Mouse (Mus musculus): Measurements from ENCODE around the gene Tbkbp1.

Tbkbp1 gene

GRCm38 (mm10) chr11:97152662-97153287, 1.5 kb upstream of the Tbkbp1 start:
- no peak for DNase-seq

GRCm38 (mm10) chr11:97152023-97152426, 730 bp upstream of the Tbkbp1 start:
- DNase-seq, result peak in 1 of 2 experiments; percentile 6

- peak in 1 of 2 experiments; percentile 26 for DNase-seq
Measured at GRCm38 (mm10) chr11:97150411-97151330, 624 bp downstream of the Tbkbp1 start.

- peak in 1 of 2 experiments; percentile 47 for DNase-seq
Measured at GRCm38 (mm10) chr11:97149995-97150410, 1.3 kb downstream of the Tbkbp1 start.

GRCm38 (mm10) chr11:97149026-97149425, 2.3 kb downstream of the Tbkbp1 start:
- no peak for DNase-seq

DNA sequence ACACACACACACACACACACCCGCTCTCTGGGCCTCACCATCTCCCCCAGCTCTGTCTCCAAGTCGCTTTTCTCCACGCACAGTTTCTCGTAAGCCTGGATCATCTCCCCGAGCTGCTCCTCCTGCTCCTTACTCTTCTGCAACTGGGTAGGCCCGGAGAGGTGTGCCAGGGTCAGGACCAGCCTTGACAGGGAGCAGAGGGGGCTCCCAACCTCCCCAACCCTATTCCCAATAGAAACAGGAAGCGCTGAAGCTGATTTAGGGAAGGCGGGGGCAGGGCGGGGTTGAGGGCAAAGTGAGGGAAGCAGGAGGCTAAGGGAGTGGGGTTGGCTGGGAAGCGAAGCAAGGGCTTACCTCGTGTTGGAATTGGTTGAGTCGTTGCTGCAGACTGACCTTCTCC, 2.7 kb downstream of the Tbkbp1 start:
- DNase-seq, result no peak

DNA sequence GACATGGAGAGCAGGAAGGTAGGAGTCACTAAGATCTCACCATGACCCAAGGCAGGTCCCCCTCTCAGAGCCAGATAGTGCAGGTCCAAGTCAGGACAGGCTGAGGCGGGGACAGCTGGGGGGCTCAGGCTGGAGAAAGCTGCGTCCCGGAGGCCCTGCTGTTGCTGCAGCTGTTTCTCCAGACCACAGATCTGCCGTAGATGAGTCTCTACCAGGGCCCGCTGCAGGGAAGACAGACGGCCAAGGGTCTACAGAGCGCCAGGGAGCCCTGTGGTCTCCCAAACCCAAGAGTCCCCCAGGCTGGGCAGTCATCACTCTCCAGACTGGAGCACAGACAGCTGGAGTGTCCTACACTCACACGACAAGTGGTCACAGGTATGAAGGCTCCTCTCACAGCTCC, 4.0 kb downstream of the Tbkbp1 start:
- DNase-seq, result no peak

GRCm38 (mm10) chr11:97146724-97147123, 4.6 kb downstream of the Tbkbp1 start:
- peak in 1 of 2 experiments; percentile 84 for DNase-seq

- peak in 1 of 2 experiments; percentile 13 for DNase-seq
Measured at GRCm38 (mm10) chr11:97145951-97146350, 5.3 kb downstream of the Tbkbp1 start.

DNA sequence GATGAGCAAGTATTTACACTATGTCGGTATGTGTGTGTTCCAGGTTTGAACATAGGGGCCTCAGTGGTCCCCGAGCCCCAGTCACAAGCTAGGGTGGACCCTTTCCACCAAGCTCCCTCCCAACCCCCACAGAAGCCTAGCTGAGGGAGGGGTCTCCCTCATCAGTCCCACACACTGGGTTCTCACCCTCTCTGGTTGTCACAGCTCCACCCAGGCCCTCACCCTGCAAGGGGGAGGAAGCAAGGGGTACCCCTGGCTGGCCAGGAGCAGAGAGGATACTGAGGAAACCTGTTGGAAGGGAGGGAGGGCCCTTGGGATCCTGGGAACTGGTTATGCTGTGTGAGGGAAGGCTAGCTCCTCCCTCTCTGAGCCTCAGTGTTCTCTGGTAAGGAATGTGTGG, 6.0 kb downstream of the Tbkbp1 start:
- DNase-seq, result peak in 1 of 2 experiments; percentile 16

DNA sequence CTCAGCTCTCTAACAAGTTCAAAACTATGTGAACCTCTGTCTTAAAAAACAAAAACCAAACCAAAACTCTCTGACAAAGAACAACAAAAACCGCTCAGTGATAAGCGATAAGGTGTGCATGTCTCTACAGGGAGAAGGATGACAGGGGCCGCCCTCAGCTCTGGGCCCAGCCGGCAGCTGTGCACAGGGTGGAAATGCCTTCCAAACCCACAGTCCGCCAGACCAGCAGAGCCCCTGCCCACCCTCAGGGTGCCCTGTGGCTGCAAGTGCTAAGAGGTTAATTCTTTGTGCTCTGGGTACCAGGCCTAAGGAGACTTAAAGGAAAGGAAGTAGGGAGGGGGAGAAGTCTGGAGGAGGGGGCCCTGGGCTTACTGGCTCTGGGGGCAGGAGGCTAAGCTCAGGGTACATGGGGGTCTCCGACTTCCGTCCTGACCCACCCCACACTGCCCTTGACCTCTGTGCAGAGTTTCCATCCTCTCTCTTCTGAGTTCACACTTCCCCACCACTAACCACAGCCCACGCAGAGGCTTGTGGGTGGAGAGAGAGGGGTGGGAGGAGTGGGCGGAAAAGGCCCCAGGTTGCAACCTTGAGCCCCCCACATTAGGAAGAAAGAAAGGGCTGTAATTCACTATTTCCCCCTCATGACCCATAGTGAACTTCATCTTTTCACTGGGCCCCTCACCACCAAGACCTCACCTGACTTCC, 7.9 kb downstream of the Tbkbp1 start:
- peak; percentile 56 to 59 for DNase-seq

- DNase-seq, result peak; percentile 69 to 79
Measured at GRCm38 (mm10) chr11:97142159-97142608, 9.1 kb downstream of the Tbkbp1 start.

DNA sequence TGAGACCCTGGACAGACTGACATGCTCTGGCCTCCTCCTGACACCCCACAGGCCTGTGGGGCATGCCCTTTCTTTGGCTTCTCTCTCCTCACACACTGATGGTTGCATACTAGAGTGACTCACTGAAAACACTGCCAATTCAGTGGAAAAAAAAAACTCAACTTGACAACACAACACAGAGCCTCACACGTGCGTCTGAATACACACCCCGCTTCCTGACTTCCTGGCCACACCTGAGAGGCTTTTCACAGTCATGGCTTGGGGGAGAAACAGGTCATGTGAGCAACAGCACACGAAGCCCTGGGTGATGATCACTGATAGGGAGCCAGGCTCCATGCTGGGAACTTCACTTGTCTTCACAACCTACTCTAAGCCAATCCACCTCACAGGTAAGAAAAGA, 10.5 kb downstream of the Tbkbp1 start:
- DNase-seq, result no peak

GRCm38 (mm10) chr11:97139256-97139655, 12.0 kb downstream of the Tbkbp1 start:
- DNase-seq, result no peak

GRCm38 (mm10) chr11:97138554-97139226, 12.6 kb downstream of the Tbkbp1 start:
- DNase-seq, result no peak

GRCm38 (mm10) chr11:97133270-97133669, 18.0 kb downstream of the Tbkbp1 start:
- no peak for DNase-seq

DNA sequence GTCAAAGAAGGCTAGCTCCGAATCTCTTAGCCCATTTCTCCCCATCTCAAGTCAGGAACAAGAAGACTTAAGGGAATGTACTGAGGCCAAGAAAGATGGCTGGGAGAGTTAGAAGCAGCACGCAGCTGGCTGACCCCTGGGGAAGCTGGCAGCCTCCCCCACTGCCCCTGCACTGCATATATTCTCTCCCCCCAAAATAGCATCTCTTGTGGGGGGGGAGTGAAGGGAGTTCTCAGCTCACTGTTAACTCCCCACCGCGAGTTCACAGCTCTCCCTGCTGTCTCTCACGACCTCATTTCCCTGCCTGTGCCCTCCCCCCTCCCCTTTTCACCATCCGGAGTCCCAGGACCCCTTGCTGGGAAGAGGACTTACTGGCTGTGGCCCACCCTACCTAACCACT, 19.1 kb downstream of the Tbkbp1 start:
- DNase-seq, result no peak

GRCm38 (mm10) chr11:97131683-97132082, 19.6 kb downstream of the Tbkbp1 start:
- no peak for DNase-seq

- no peak for DNase-seq
Measured at GRCm38 (mm10) chr11:97130318-97130717, 21.0 kb downstream of the Tbkbp1 start.

DNA sequence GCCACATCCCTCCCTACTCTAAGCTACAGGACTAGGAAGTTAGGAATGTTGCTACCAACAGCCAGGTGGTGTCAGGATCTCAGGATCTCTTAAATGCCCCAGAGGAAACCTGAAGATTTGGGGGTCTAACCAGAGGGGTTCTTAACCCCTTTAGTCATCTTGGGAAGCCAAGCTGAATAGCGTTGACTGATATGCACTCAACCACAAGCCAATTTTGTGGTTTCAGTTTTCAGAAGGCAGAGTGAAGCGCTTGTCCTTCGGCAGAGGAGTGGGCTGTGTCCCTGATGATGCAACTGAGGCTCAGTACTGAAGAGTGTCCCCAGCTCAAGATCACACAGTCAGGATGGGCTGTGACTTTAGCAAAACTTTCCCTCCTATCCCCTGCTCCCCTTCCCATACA, 22.3 kb downstream of the Tbkbp1 start:
- no peak for DNase-seq

DNA sequence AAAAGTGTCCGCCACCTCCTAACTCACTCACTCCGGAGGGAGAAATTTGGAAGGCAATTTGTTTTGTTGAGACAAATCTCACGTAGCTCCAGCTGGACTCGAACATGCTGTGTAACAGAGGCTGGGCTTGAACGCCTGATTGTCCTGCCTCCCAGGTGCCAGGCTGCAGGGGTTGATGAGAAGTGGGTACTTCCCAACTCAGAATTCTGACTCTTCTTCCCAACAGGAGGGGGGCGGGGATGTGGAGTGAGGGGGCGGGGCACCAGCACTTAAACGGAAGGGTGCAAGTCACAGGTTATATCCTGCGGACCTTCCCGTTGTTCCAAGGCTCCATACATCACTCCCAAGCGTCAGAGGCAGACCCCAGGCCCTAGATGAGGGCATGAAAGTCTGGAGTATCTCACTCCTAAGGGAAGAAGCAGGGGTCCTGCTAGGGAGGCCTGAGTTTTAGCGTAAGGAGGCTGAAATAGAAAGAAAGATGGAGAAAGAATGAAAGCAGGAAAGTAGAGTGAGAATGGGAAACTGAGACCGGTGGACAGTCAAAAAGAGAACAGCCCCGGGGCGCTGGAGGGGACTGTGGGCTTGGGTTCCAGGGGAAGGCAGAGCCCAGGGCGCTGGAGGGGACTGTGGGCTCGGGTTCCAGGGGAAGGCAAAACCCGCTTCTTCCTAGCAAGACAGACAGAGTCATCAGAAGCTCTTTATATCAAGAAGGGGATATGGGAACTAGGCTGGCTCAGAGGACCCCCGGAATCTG, 23.6 kb downstream of the Tbkbp1 start:
- DNase-seq, result no peak
